Mouse (Mus musculus): ENCODE measurements around the gene Oas1d.

DNA sequence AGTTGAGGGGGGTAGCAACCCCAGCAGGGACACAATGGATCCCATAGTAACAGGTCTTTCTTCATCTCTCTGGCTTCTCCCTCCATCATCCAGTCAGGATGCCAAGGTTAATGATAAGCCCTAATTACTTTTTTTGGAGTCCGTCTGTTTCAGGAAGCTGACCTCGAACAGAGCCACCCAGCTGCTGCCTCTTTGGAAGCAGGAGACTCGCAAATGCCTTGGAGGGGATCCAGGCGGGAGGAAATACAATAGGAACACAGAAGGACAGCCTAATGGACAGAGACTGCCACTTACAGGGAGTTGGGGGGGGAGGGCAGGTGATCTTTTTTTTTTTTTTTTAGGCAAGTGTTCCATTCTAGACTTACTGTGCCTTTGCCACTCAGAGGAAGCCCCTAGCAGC lies 55.4 kb downstream of the Oas1d start:
- TF ChIP-seq CTCF (IDR thresholded peaks at IDR 0.05; ENCODE audit: control insufficient read depth, insufficient read depth, low read length) (no peak), POLR2A (IDR thresholded peaks at IDR 0.05; ENCODE audit: borderline replicate concordance, control insufficient read depth, low read depth, low read length) (no peak)

All from bone marrow, adult 2 months (tissue).